34 mouse cellular contexts compared by ENCODE assay signal in the genomic region with DNA sequence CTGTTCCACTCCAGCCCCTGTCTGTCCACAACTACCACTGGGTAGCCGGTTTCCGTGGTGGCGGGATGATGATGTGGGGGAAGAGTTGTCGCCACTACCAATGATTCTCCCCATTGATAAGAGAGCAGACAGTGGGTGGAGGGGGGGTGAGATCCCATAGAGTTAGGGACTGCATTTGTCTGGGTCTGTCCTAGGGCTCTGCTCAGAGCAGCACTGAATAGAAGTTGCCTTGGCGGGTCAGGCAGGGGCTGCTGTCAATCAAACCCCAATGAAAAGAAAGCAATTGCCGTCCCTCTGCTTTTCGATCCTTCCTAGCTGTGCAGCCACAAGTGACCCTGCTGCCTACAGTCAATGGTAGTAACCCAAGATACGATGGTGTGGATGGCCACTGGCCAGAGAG. TPM values are rescaled to one million over a fixed set of nuclear protein-coding genes. Genes with fewer than 3 reads are reported as not detected.
DNase-seq lines count a peak whose midpoint lies in the region; ATAC-seq lines count a peak whose summit lies in the region.
"Had no signal": no experiment of that assay in that cellular context is flagged by ENCODE, and none has a peak within 500 bp of the region (broad histone marks: within the 10 kb centered on the region; RNA-seq: fewer than 3 reads in every experiment).

No protein-coding gene starts in this region.

- DNase-seq in cerebellum, adult 9-11 months = peak; percentile 57
- DNase-seq in cerebellum, adult 11 months = no peak
- DNase-seq in neural tube, embryonic 10.5 days (ENCODE audit: extremely low spot score, low spot score) = no peak
- DNase-seq: adrenal gland, postnatal 10 days; cerebellum, adult 18-20 months; heart, adult 2 months; heart, postnatal 4 days; kidney, adult 18-20 months; kidney, postnatal 36 days; liver, postnatal 0 days; lung, postnatal 36 days; retina, postnatal 1 day; right cerebral cortex, postnatal 14 days; thymus, postnatal 4 days had no signal

- H3K9me3 ChIP-seq in forebrain, embryonic 12.5 days = no peaks in the 10 kb centered on the region
- H3K9me3 ChIP-seq in forebrain, embryonic 15.5 days = no peaks in the 10 kb centered on the region
- H3K9me3 ChIP-seq in hindbrain, embryonic 15.5 days = no peaks in the 10 kb centered on the region
- H3K9me3 ChIP-seq in hindbrain, embryonic 13.5 days = no peaks in the 10 kb centered on the region
- H3K9me3 ChIP-seq in neural tube, embryonic 14.5 days (ENCODE audit: control insufficient read depth, low read length) = no peaks in the 10 kb centered on the region
- H3K9me3 ChIP-seq: embryonic facial prominence, embryonic 12.5 days; heart, embryonic 12.5 days; limb, embryonic 13.5 days; liver, embryonic 12.5 days; midbrain, embryonic 13.5 days; neural tube, embryonic 12.5 days had no signal

- peak overlapping the region; percentile 36; the same call in 1 of the 2 replicates for H3K27ac ChIP-seq in forebrain, embryonic 12.5 days
- no peak overlapping the region for H3K27ac ChIP-seq in forebrain, embryonic 15.5 days (replicated peaks)
- H3K27ac ChIP-seq in hindbrain, embryonic 15.5 days (replicated peaks) = no peak overlapping the region
- no peak overlapping the region for H3K27ac ChIP-seq in hindbrain, embryonic 13.5 days
- no peak overlapping the region for H3K27ac ChIP-seq in neural tube, embryonic 14.5 days (ENCODE audit: low read depth, low read length)
- H3K27ac ChIP-seq: embryonic facial prominence, embryonic 12.5 days; heart, adult 2 months; kidney, embryonic 15.5 days; layer of hippocampus, adult 2 months; left cerebral cortex, adult 2 months; limb, embryonic 13.5 days; liver, embryonic 12.5 days; midbrain, embryonic 13.5 days; neural tube, embryonic 12.5 days had no signal

- no peak overlapping the region for H3K4me2 ChIP-seq in forebrain, embryonic 12.5 days
- no peak overlapping the region for H3K4me2 ChIP-seq in forebrain, embryonic 15.5 days (replicated peaks)
- no peak overlapping the region for H3K4me2 ChIP-seq in hindbrain, embryonic 15.5 days
- no peak overlapping the region for H3K4me2 ChIP-seq in hindbrain, embryonic 13.5 days
- H3K4me2 ChIP-seq in neural tube, embryonic 14.5 days (ENCODE audit: low read depth, low read length) = no peak overlapping the region
- H3K4me2 ChIP-seq: embryonic facial prominence, embryonic 12.5 days; heart, embryonic 12.5 days; kidney, embryonic 15.5 days; limb, embryonic 13.5 days; liver, embryonic 12.5 days; midbrain, embryonic 13.5 days; neural tube, embryonic 12.5 days had no signal

- no peaks in the 10 kb centered on the region for H3K27me3 ChIP-seq in forebrain, embryonic 12.5 days
- no peaks in the 10 kb centered on the region for H3K27me3 ChIP-seq in forebrain, embryonic 15.5 days
- no peaks in the 10 kb centered on the region for H3K27me3 ChIP-seq in hindbrain, embryonic 15.5 days
- no peaks in the 10 kb centered on the region for H3K27me3 ChIP-seq in hindbrain, embryonic 13.5 days
- H3K27me3 ChIP-seq in neural tube, embryonic 14.5 days (ENCODE audit: control insufficient read depth, insufficient read depth, low read length) = no peaks in the 10 kb centered on the region
- H3K27me3 ChIP-seq: embryonic facial prominence, embryonic 12.5 days; kidney, embryonic 15.5 days; limb, embryonic 13.5 days; liver, embryonic 12.5 days; midbrain, embryonic 13.5 days; neural tube, embryonic 12.5 days; Patski had no signal

- no peak overlapping the region for H3K4me3 ChIP-seq in forebrain, embryonic 12.5 days (replicated peaks)
- H3K4me3 ChIP-seq in forebrain, embryonic 15.5 days = no peak overlapping the region
- no peak overlapping the region for H3K4me3 ChIP-seq in hindbrain, embryonic 15.5 days
- H3K4me3 ChIP-seq in hindbrain, embryonic 13.5 days = no peak overlapping the region
- H3K4me3 ChIP-seq in neural tube, embryonic 14.5 days (ENCODE audit: low read depth, low read length) = no peak overlapping the region
- H3K4me3 ChIP-seq: embryonic facial prominence, embryonic 12.5 days; heart, adult 2 months; heart, embryonic 12.5 days; kidney, embryonic 15.5 days; layer of hippocampus, adult 2 months; left cerebral cortex, adult 2 months; limb, embryonic 13.5 days; liver, embryonic 12.5 days; midbrain, embryonic 13.5 days; neural tube, embryonic 12.5 days had no signal

- H3K9ac ChIP-seq in forebrain, embryonic 12.5 days = no peak overlapping the region
- no peak overlapping the region for H3K9ac ChIP-seq in forebrain, embryonic 15.5 days (replicated peaks)
- H3K9ac ChIP-seq in hindbrain, embryonic 15.5 days = no peak overlapping the region
- H3K9ac ChIP-seq in hindbrain, embryonic 13.5 days = no peak overlapping the region
- no peak overlapping the region for H3K9ac ChIP-seq in neural tube, embryonic 14.5 days (replicated peaks; ENCODE audit: low read depth, low read length)
- H3K9ac ChIP-seq: embryonic facial prominence, embryonic 12.5 days; heart, embryonic 12.5 days; kidney, embryonic 15.5 days; limb, embryonic 13.5 days; liver, embryonic 12.5 days; liver, postnatal 0 days; midbrain, embryonic 13.5 days; neural tube, embryonic 12.5 days had no signal

- H3K36me3 ChIP-seq in forebrain, embryonic 12.5 days (replicated peaks) = no peaks in the 10 kb centered on the region
- no peaks in the 10 kb centered on the region for H3K36me3 ChIP-seq in forebrain, embryonic 15.5 days
- H3K36me3 ChIP-seq in hindbrain, embryonic 15.5 days = no peaks in the 10 kb centered on the region
- no peaks in the 10 kb centered on the region for H3K36me3 ChIP-seq in hindbrain, embryonic 13.5 days
- H3K36me3 ChIP-seq in neural tube, embryonic 14.5 days (ENCODE audit: control insufficient read depth, insufficient read depth, low read length) = no peaks in the 10 kb centered on the region
- H3K36me3 ChIP-seq: embryonic facial prominence, embryonic 12.5 days; heart, embryonic 12.5 days; kidney, embryonic 15.5 days; limb, embryonic 13.5 days; liver, embryonic 12.5 days; midbrain, embryonic 13.5 days; neural tube, embryonic 12.5 days had no signal

- 15% methylated on average over 8 of the region's 8 CpGs for WGBS in forebrain, embryonic 12.5 days
- 17% methylated on average over 8 of the region's 8 CpGs for WGBS in forebrain, embryonic 15.5 days
- 15% methylated on average over 8 of the region's 8 CpGs for WGBS in hindbrain, embryonic 15.5 days
- WGBS in hindbrain, embryonic 13.5 days = 12% methylated on average over 8 of the region's 8 CpGs
- WGBS in neural tube, embryonic 14.5 days = 17% methylated on average over 8 of the region's 8 CpGs

- 0 out of 2 replicates have a peak, but pooled peaks have one; percentile 27 for ATAC-seq in forebrain, embryonic 12.5 days (ENCODE audit: low FRiP score)
- no peak for ATAC-seq in forebrain, embryonic 15.5 days (replicated peaks)
- ATAC-seq in hindbrain, embryonic 15.5 days (ENCODE audit: low FRiP score, low read depth) = peak; percentile 12; the same call in 1 of the 2 replicates
- no peak for ATAC-seq in hindbrain, embryonic 13.5 days (ENCODE audit: low FRiP score)
- 0 out of 2 replicates have a peak, but pooled peaks have one; percentile 46 for ATAC-seq in neural tube, embryonic 14.5 days (ENCODE audit: low read depth)
- ATAC-seq: liver, embryonic 12.5 days; liver, postnatal 0 days; midbrain, embryonic 13.5 days; Patski had no signal

- H3K4me1 ChIP-seq in forebrain, embryonic 12.5 days = peaks cover 46% of the 10 kb centered on the region
- peaks cover 15% of the 10 kb centered on the region for H3K4me1 ChIP-seq in forebrain, embryonic 15.5 days
- peaks cover 11% of the 10 kb centered on the region; the same call in 1 of the 2 replicates for H3K4me1 ChIP-seq in hindbrain, embryonic 15.5 days (replicated peaks)
- peaks cover 46% of the 10 kb centered on the region for H3K4me1 ChIP-seq in hindbrain, embryonic 13.5 days (replicated peaks)
- 0 out of 2 replicates have a peak, but pooled peaks cover 6% of the 10 kb centered on the region for H3K4me1 ChIP-seq in neural tube, embryonic 14.5 days (ENCODE audit: control insufficient read depth, insufficient read depth, low read length)

RNA-seq across cellular contexts. Expression of gene Gpr142, which starts 5.3 kb away (rescaled TPM):
- not detected in 2 replicates for polyA plus RNA-seq in forebrain, embryonic 12.5 days (2016; fragmentation: Nextera tagmentation; extraction: Ambion mirVana)
- polyA plus RNA-seq in forebrain, embryonic 15.5 days (2015; fragmentation: Nextera tagmentation; extraction: Ambion mirVana) = not detected in 2 replicates
- not detected in 2 replicates for polyA plus RNA-seq in hindbrain, embryonic 15.5 days (2015; fragmentation: Nextera tagmentation; extraction: Ambion mirVana)
- polyA plus RNA-seq in hindbrain, embryonic 13.5 days (2015; fragmentation: Nextera tagmentation; extraction: Ambion mirVana) = not detected in 2 replicates
- polyA plus RNA-seq in neural tube, embryonic 14.5 days (2014; fragmentation: Nextera tagmentation; extraction: Ambion mirVana) = not detected in 2 replicates
- polyA plus RNA-seq: embryonic facial prominence, embryonic 12.5 days; heart, adult 2 months; heart, embryonic 12.5 days; heart, postnatal 0 days; intestine, embryonic 14.5 days; limb, embryonic 13.5 days; liver, embryonic 12.5 days; liver, postnatal 0 days; lung, embryonic 16.5 days; midbrain, embryonic 13.5 days; neural tube, embryonic 12.5 days; testis, adult 2 months; thymus, postnatal 0 days had no signal

RNA-seq across cellular contexts. Expression of gene Btbd17, which starts 8.2 kb away (rescaled TPM):
- 41.6 and 44.8 TPM in 2 replicates for polyA plus RNA-seq in forebrain, embryonic 12.5 days (2016; fragmentation: Nextera tagmentation; extraction: Ambion mirVana)
- polyA plus RNA-seq in forebrain, embryonic 15.5 days (2015; fragmentation: Nextera tagmentation; extraction: Ambion mirVana) = 26.4 and 29.7 TPM in 2 replicates
- polyA plus RNA-seq in hindbrain, embryonic 15.5 days (2015; fragmentation: Nextera tagmentation; extraction: Ambion mirVana) = 26.0 and 26.4 TPM in 2 replicates
- polyA plus RNA-seq in hindbrain, embryonic 13.5 days (2015; fragmentation: Nextera tagmentation; extraction: Ambion mirVana) = 21.4 and 22.3 TPM in 2 replicates
- polyA plus RNA-seq in neural tube, embryonic 14.5 days (2014; fragmentation: Nextera tagmentation; extraction: Ambion mirVana) = 18.8 and 20.4 TPM in 2 replicates
- polyA plus RNA-seq: liver, embryonic 12.5 days; liver, postnatal 0 days; thymus, postnatal 0 days had no signal

RNA-seq across cellular contexts. Expression of gene Kif19a, which starts 38.8 kb away (rescaled TPM):
- 0.80 and 1.4 TPM in 2 replicates for polyA plus RNA-seq in forebrain, embryonic 12.5 days (2016; fragmentation: Nextera tagmentation; extraction: Ambion mirVana)
- 0.52 and 0.83 TPM in 2 replicates for polyA plus RNA-seq in forebrain, embryonic 15.5 days (2015; fragmentation: Nextera tagmentation; extraction: Ambion mirVana)
- polyA plus RNA-seq in hindbrain, embryonic 15.5 days (2015; fragmentation: Nextera tagmentation; extraction: Ambion mirVana) = 0.51 and 0.93 TPM in 2 replicates
- polyA plus RNA-seq in hindbrain, embryonic 13.5 days (2015; fragmentation: Nextera tagmentation; extraction: Ambion mirVana) = 1.2 and 1.3 TPM in 2 replicates
- polyA plus RNA-seq in neural tube, embryonic 14.5 days (2014; fragmentation: Nextera tagmentation; extraction: Ambion mirVana) = 0.56 and 0.99 TPM in 2 replicates
- polyA plus RNA-seq: liver, embryonic 12.5 days had no signal

RNA-seq across cellular contexts. Expression of gene Gprc5c, which starts 47.0 kb away (rescaled TPM):
- polyA plus RNA-seq in forebrain, embryonic 12.5 days (2016; fragmentation: Nextera tagmentation; extraction: Ambion mirVana) = 8.4 and 10.8 TPM in 2 replicates
- polyA plus RNA-seq in forebrain, embryonic 15.5 days (2015; fragmentation: Nextera tagmentation; extraction: Ambion mirVana) = 6.0 and 6.2 TPM in 2 replicates
- 8.5 and 11.6 TPM in 2 replicates for polyA plus RNA-seq in hindbrain, embryonic 15.5 days (2015; fragmentation: Nextera tagmentation; extraction: Ambion mirVana)
- polyA plus RNA-seq in hindbrain, embryonic 13.5 days (2015; fragmentation: Nextera tagmentation; extraction: Ambion mirVana) = 9.9 and 11.9 TPM in 2 replicates
- polyA plus RNA-seq in neural tube, embryonic 14.5 days (2014; fragmentation: Nextera tagmentation; extraction: Ambion mirVana) = 3.7 and 9.0 TPM in 2 replicates

Comparison
In these comparisons a context has a peak if more than half of its experiments do, and no peak if none do; other contexts are left out.
1. ATAC-seq: peak in forebrain, embryonic 12.5 days (single experiment), hindbrain, embryonic 15.5 days (single experiment) and neural tube, embryonic 14.5 days (single experiment); none in forebrain, embryonic 15.5 days (single experiment) and hindbrain, embryonic 13.5 days (single experiment).